In genomic region chr15:102369972-102370371, GRCm38 (mm10) we compare ENCODE assay signal across 1 mouse cellular context.
TF ChIP-seq lines count a peak whose summit lies in the region.

No protein-coding gene starts in this region.

TF ChIP-seq in myocyte, 11 proteins besides CTCF, POLR2A, EP300 and RAD21 (continued from another document):
- TF ChIP-seq TCF3 (IDR thresholded peaks at IDR 0.05; ENCODE audit: insufficient read length, low read depth) (no peak), MYOG (IDR thresholded peaks at IDR 0.05; ENCODE audit: control insufficient read depth in 1 of 3, insufficient read depth in 1 of 3, insufficient read length in 2 of 3, low read depth in 2 of 3) (no peak), MYOD1 (IDR thresholded peaks at IDR 0.05; ENCODE audit: control insufficient read depth in 1 of 3, insufficient read length in 2 of 3, low read depth in 2 of 3) (no peak), SRF (IDR thresholded peaks at IDR 0.05; ENCODE audit: control insufficient read depth, insufficient read length, low read depth) (no peak), MAX (IDR thresholded peaks at IDR 0.05; ENCODE audit: low read depth) (no peak), USF1 (IDR thresholded peaks at IDR 0.05; ENCODE audit: low read depth) (no peak), E2F4 (IDR thresholded peaks at IDR 0.05; ENCODE audit: insufficient read depth) (no peak), REST (IDR thresholded peaks at IDR 0.05; ENCODE audit: insufficient read depth, insufficient read length) (no peak)
